Mouse (Mus musculus): Measurements from ENCODE around the gene Zbtb24.
"Not testable (repeated sequence)": the region's sequence is repeated elsewhere in the genome, so short reads cannot be mapped to it uniquely, and the experiment has no call there.

Gene Zbtb24

DNA sequence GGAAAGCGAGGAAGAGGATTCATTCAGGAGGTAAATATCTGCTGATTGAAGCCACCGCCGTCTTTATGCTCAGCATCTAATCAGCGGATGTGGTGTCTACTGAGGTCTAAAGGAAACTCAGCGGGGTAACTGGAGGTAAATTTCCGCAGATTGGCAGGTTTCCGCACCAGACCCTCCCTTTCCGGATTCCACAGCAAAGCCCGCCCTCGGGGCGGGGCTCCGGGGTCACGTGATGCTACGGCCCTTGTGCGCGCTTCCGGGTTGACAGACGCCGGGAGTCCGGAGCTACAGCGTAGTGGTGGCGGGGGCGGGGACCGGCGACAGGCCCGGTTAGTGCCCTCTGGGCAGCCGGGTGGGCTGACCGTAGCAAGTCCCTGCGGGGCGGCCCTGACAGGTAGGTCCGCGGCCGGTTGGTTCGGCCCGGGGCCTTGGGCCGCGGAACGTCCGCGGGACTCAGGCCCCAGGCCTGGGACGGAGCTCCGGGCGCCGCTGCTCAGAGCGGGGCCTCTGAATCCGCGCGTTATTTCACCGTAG, at the start of gene Zbtb24:
Gene Zbtb24 (plus strand): TSS at position 247 of the 534 bp plus-strand sequence.
- peak; percentile 83 to 95 for DNase-seq (ENCODE audit: low spot score in 2 of 2)

DNA sequence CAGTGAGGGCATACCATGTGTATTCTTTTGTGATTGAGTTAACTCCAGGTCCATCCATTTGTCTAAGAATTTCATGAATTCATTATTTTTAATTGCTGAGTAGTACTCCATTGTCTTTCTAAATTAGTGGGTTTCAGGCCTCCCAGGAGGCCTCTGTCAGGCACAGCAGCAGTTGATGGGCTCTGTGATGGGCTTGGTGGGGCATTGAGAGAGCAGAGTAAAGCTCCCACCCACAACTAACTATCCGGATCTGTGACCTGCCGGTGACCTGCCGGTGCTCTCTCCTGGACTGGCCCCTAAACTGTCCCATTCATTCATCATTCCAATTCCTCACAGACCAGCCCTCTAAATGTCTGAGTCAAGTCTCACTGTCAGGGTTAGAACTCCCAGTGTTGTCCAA, 49.1 kb upstream of the Zbtb24 start:
- DNase-seq (ENCODE audit: low spot score in 2 of 2) = no peak

DNA sequence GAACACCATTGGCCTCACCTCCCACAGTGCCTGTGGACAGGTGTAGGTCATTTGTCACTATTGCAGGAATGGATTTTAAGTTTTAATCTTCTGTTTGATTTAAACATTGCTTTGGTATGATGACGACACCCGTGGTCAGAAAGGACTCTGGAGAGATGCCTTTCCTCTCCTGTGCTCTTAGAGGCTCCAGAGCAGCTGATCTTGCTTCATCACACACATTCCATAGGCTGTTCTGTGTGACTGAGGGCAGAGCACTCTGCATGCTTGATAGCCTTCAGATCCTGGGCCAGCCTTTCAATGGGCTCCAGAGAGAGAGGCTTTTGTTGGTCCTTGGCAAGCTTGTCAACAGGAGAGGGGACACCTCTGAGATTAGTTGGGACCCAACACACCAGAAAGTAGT, 46.8 kb upstream of the Zbtb24 start:
- DNase-seq (ENCODE audit: low spot score in 2 of 2) = no peak

DNA sequence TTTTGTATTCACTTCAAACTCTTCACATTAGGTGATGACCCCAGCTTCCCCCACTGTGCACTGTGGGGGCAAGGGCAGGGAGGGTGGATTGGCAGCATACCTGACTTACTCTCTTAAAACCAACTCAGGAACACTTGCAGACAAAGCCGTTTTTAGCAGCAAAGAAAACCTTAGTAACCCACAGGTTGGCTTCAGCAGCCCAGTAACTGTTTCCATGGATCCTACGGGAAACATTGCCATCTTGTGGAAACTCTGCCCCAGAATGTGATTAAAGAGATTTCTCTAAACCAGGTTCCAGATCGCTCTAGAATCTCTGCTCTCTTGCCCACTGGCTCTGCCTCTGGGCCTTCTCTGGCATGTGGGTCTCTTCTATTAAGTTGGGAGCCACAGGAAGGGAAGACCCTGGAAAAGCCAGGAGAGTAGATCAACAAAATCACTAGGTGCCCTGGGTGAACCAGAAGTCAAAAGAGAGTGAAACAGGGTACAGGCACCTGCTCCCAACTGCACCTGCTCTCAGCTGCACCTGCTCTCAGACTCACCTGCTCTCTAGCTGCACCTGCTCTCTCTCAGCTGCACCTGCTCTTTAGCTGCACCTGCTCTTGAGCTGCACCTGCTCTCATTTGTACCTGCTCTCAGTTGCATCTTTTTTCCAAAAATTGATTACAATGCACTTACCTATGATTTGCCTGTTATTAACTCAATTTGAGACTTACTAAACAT, 46.1 kb upstream of the Zbtb24 start:
- peak in 1 of 2 experiments; percentile 16 for DNase-seq (ENCODE audit: low spot score in 2 of 2)

DNA sequence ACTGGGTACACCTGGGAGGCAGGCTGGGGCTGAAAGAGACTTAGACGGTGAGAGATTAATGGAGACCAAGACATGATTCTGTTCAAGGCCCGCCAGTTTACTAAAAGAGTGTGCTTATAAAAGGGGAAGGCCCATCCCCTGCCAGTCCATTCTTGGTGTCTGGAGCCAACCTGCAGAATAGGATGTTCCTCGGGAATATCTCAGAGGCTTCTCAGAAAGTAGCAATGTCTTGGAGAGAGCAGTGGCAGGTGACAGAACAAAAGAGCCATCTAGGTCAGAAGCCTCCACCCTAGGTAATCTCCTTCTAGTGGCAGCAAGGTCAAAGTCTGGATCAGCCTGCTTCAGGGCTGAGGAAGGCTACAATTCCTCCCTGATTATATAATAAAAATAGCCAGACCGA, 40.0 kb upstream of the Zbtb24 start:
- DNase-seq (ENCODE audit: low spot score in 2 of 2) = not testable (repeated sequence)

DNA sequence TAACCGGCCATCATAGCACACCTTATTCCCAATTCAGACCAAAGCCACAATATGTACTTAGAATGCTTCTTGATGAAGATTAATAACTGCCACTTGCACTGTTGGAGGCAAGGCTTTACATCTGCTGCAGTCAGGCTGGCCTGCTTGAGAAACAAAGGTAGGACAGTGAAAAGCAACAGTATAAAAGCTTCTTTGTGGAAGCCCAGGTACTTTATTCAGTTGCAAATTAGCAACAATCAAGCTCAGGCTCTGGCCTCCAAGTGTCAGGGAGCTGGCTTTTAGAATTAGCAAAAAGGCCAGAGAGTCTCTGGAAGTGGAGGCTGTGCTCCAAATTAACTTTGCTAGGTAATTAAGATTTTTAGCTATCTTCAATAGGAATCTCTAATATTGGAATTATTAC, 39.4 kb upstream of the Zbtb24 start:
- DNase-seq (ENCODE audit: low spot score in 2 of 2) = not testable (repeated sequence)

DNA sequence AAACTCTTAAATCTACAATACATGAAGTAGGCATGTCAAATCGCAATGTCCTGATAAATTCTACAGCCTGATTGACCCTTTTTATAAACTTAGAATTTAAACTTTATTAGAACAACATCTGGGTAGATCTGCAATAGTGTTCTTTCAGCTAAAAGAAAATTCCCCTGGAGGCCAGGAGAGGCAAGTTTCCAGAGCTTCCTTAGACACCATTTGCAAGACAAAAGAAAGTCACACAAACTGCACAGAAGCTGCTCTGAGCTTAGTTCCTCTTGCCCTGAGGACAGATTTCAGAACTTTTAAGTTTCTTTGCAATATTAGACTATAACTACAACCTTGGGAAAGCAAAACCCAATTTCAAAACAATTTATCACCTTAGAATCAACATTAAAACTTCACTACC, 36.7 kb upstream of the Zbtb24 start:
- DNase-seq (ENCODE audit: low spot score in 2 of 2) = not testable (repeated sequence)

DNA sequence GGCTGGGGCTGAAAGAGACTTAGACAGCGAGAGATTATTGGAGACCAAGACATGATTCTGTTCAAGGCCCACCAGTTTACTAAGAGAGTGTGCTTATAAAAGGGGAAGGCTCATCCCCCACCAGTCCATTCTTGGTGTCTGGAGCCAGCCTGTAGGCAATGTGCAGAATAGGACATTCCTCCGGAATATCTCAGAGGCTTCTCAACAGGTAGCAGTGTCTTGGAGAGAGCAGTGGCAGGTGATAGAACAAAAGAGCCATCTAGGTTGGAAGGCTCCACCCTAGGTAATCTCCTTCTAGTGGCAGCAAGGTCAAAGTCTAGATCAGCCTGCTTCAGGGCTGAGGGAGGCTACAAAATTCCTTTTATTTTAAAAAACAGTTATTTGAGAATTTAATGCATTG, 34.8 kb upstream of the Zbtb24 start:
- DNase-seq (ENCODE audit: low spot score in 2 of 2) = not testable (repeated sequence)

DNA sequence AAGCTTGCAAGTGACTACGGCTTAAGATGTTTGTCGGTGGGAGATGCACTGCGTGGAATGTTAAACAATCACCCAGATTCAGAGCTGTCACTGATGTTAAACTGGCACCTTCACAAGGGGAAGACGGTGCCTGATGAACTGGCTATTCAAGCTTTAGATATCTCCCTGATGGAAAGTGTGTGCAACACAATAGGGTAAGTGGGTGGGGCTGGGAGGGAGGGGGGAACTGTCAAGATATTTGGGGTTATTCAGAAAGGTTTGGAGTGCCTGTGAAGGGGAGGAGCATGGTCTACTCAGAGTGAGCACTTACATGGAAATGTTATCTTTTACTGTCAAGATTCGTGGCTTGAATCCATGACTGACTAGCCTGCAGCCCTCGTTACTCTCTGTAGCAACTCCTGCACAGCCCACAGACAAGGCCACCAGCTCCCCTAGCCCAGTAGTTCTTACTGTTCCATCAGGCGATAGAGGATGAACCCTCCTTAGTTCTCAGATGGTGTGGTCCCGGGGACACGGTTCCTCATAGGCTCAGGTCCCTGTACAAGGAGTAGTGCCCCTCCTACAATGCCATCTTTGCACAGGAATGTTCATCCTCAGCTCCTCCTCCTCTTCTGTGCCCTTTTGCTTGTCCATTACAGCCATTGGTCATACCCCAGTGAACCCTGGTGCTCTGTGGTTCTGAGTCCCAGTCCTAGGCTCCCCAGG, 29.5 kb upstream of the Zbtb24 start:
- no peak for DNase-seq (ENCODE audit: low spot score in 2 of 2)

DNA sequence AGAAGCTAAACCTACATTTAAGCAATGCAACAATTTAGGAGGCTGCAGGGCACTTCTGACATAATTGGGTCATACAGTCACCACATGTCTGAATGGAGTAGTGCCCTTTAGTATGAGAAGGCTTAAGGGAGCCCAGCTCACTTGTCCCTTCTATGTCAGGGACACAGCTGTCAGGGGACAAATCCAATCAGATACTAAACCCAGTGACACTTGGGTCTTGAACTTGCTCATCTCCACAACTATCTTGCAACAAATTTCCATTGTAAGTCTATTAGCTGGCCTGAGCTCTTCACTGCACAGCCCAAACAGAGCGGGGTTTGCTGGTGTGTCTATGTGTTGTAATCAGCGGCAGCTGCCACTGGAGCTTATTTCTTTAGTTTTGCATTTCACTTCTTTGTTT, 26.5 kb upstream of the Zbtb24 start:
- DNase-seq (ENCODE audit: low spot score in 2 of 2) = no peak

DNA sequence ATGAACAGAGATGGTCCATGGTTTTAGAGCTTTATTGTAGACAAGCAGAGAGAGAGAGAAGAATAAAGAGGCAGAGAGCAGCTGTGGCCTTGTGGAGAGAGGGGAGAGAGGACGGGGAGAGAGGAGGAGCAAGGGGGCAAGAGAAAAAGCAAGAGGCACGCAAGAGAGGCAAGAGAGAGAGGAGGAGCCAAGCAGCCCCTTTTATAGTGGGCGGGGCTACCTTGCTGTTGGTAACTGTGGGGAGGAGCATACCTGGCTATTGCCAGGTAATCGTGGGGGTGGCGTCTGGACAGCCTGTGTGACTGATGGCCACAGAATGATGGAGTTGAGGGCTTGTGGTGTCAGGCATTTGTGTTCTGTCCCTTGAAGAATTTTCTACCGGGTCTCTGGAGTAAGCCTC, 23.8 kb upstream of the Zbtb24 start:
- DNase-seq (ENCODE audit: low spot score in 2 of 2) = no peak

DNA sequence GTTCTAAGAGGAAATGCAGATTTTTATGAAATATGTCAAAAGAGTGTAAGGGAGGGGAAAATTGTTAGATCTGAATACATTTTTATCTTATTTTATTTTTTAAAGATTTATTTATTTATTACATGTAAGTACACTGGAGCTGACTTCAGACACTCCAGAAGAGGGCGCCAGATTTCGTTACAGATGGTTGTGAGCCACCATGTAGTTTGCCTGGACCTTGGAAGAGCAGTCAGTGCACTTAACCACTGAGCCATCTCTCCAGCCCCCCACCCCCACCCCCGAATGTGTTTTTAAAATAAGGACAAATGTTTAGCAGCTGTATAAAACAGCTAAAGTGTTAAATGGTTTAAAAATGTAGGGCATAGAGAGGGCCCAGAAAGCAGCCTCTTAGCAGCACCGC, 15.6 kb upstream of the Zbtb24 start:
- peak in 1 of 2 experiments; percentile 64 for DNase-seq (ENCODE audit: low spot score in 2 of 2)

DNA sequence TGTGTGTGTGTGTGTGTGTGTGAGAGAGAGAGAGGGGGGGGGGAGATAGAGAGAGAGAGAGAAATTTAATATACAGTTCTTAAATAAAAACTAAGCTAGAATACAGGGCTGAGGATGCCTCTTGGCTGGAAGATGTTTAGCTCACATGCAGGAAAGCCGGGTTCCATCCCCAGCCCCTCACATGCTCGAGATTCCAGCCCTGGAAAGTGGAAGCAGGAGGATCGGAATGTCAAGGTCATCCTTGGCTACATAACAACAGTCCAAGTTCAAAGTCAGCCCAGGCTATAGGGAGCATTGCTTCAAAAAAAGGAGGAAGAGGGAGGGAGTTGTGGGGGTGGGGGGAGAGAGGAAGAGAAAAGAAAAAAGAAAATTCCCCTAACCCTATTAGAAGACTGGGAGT, 15.0 kb upstream of the Zbtb24 start:
- DNase-seq (ENCODE audit: low spot score in 2 of 2) = no peak

DNA sequence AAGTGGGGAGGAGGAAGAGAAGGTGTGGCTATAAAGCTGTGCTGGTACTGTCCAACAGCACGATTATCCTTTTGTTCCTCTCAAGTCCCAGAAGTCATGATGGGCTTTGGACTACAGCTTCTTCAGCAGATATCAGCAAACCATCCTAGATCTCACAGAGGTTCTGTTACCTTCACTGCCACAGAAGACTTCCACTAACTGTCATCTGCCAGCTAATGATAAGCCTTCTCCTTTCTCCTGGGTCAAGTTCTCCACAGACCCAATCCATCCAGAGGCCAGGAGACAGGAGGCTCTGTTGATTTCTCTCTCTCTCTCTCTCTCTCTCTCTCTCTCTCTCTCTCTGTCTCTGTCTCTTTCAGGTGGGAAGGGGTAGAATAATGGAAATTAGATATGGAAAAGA, 2.0 kb upstream of the Zbtb24 start:
- no peak for DNase-seq (ENCODE audit: low spot score in 2 of 2)

DNA sequence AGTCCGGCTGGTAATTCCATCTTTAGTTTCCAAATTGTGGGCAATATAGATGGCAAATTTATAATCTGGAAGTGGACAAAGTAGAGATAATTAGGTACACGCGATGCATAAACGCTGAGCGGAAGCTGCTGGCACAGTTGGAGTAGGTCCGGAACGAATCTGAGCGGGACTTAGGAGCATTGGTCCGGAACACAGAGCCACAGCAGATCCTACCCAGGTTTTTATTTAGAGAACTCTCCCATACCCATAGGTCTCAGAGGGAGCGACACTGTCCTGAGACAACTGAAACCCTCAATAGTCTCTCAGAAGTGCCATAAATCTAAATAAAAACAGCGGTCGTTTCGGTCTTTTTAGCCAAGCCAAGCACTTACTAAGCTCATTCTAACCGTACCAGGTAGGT, 499 bp upstream of the Zbtb24 start:
- peak in 1 of 2 experiments; percentile 31 for DNase-seq (ENCODE audit: low spot score in 2 of 2)

DNA sequence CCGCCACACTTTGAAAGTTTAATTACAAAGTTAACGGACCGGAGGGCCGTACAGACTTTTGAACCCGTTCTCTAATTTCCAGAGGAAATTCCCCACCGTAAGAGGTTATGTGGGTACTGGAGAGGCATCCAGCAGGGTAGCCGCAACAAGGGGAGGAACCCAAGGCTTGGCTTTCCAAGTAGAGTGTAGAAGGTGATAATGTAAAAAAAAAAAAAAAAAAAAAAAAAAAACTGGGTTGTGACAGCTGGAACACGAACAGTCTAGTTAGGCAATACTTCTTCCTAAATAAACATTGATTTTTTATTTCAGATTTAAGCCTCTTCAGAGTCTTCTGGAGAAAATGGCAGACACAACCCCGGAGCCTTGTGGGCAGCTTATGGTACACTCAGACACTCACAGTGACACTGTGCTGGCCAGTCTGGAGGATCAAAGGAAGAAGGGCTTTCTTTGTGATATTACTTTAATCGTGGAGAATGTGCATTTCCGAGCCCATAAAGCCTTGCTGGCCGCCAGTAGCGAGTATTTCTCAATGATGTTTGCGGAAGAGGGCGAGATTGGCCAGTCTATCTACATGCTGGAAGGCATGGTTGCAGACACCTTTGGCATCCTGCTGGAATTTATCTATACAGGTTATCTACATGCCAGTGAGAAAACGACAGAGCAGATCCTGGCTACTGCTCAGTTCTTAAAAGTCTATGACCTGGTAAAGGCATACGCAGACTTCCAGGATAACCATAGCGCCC, 768 bp downstream of the Zbtb24 start:
- DNase-seq (ENCODE audit: low spot score in 2 of 2) = no peak

DNA sequence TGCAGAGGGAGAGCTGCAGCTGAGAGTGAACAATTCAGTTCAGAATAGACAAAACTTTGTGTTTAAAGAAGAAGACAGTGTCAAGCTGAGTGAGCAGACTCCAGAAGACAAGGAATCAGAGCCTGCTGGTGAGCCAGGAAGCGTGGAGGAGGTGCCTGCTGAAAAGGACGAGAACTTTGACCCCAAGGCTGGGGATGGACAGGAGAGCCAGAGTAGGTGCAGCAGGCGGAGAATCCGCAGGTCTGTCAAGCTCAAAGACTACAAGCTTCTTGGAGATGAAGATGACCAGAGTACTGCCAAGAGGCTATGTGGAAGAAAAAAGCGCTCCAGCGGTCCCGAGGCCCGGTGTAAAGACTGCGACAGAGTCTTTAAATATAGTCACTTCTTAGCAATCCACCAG, 1.5 kb downstream of the Zbtb24 start:
- DNase-seq (ENCODE audit: low spot score in 2 of 2) = no peak

DNA sequence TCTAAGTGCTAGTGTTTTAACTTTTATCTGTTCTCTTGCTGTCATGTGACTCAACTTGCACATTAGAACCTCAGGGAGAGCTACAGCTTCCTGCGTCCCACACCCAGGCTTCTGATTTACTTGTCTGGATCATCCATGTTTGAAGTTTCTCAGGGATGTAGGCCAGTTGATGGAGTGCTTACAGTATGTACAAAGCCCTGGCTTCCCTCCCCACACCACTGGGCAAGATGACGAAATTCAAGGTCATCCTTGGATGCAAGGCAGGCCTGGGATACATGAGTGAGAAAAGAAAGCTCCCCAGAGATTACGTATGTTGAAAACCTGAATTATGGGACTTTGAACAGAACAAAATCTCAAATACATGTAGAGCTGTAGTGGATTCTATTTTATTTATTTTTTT, 2.6 kb downstream of the Zbtb24 start:
- no peak for DNase-seq (ENCODE audit: low spot score in 2 of 2)

DNA sequence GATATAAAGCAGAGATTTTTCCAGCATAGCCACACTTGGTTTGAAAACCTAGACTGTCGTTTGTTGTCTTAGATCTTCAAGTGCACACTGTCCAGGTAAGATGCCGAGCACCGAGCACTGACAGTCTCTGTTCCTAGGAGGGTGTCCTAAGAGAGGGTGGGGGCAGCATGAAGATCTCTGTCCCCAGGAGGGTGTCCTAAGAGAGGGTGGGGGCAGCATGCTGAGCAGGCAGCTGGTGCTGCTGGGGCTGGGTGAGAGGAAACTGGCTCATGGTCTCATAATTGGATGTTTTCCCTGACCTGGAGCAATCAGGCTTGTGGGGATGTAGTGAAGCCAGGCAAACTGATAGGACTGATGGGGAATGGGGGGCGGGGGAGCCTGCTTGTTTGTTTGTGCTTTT, 9.8 kb downstream of the Zbtb24 start:
- DNase-seq (ENCODE audit: low spot score in 2 of 2) = no peak

DNA sequence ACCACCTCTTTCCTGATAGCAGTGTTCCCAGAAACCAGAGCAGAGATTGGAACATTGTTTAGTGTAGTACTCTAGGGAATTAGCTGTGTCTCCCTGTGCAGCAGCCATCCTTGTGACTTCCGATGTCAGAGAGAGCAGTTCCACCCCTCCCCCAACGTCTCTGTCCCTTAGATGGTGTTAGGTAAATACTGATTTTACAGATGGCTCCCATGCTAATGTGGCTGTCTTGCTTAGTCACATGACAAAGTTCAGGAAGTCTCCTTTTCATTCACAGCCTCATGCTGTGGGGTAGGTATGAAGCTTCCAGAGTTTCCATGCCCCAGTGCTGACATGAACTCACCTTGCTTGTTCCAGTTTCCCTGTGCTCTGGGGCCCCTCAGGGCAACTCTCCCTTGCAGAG, 10.3 kb downstream of the Zbtb24 start:
- DNase-seq (ENCODE audit: low spot score in 2 of 2) = no peak

DNA sequence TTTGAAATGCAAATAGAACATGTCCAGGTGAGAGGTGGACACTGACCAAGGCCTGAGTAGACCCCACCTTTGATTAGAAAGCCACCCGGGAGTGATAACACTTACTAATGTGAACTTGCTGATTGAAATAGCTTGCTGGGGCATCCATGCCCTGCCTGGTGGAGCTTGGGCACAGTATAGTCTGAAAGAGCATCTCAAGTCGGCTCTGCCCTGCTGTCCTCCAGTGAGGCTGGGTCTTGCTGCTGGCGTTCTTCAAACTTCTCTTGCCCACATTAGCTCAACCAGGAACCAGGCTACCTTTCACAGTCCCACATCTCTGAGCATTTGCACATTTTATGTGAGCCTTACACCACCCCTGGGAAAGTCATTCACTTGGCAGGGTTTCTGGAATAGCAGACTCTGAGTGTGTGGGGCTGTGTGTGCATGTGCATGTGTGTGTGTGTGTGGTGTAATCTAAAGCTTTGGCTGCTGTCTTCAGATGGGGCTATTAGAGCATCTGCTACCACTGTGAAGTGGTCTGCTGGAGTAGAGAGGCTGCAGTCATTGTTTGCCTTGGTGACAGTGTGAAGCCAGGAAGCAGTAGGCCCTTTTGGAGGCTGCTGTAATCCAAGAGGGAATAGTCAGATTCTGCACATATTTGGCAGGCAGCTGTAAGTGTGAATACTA, 11.0 kb downstream of the Zbtb24 start:
- DNase-seq (ENCODE audit: low spot score in 2 of 2) = no peak

DNA sequence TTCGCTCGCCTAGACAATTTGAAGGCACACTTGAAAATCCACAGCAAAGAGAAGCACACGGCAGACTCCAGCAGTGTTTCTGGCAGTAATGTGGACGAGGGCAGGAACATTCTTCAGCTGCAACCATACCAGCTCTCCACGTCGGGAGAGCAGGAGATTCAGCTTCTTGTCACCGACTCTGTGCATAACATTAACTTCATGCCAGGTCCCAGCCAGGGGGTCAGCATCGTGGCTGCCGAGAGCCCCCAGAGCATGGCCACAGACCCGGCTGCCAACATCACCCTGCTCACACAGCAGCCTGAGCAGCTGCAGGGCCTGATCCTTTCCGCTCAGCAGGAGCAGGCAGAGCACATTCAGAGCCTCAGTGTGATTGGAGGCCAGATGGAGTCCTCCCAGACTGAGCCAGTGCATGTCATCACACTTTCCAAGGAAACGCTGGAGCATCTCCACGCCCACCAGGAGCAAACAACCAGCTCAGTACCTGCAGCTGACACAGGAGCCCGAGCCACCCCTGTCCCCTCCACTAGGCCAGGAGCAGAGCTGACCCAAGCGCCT, 14.3 kb downstream of the Zbtb24 start:
- no peak for DNase-seq (ENCODE audit: low spot score in 2 of 2)
